ENCODE assay signal across 14 mouse cellular contexts in genomic region chr15:91753378-91754080, GRCm38 (mm10).
DNase-seq lines count a peak whose midpoint lies in the region; ATAC-seq and TF ChIP-seq lines count a peak whose summit lies in the region.
"Had no signal": no experiment of that assay in that cellular context is flagged by ENCODE, and none has a peak within 500 bp of the region (broad histone marks: within the 10 kb centered on the region; RNA-seq: fewer than 3 reads in every experiment).

No protein-coding gene starts in this region.

- H3K4me1 ChIP-seq in hindbrain, embryonic 11.5 days (replicated peaks; ENCODE audit: control insufficient read depth, insufficient read depth, low read length), result no peaks in the 10 kb centered on the region
- peaks cover 5% of the 10 kb centered on the region; the same call in 1 of the 2 replicates for H3K4me1 ChIP-seq in hindbrain, embryonic 13.5 days (replicated peaks)
- H3K4me1 ChIP-seq in hindbrain, postnatal 0 days (ENCODE audit: insufficient read depth, low read length), result no peaks in the 10 kb centered on the region
- H3K4me1 ChIP-seq in kidney, embryonic 14.5 days (ENCODE audit: control insufficient read depth, insufficient read depth, low read length), result no peaks in the 10 kb centered on the region
- H3K4me1 ChIP-seq: heart, embryonic 10.5 days had no signal

- peak; percentile 9 for DNase-seq in hindbrain, embryonic 11.5 days (ENCODE audit: low spot score)
- peak; percentile 5 for DNase-seq in 3T3-L1 (ENCODE audit: low read depth, low spot score)
- peak; percentile 22 for DNase-seq in embryo, embryonic 10 days (ENCODE audit: low spot score)
- DNase-seq in hindbrain, postnatal 0 days (ENCODE audit: low spot score), result peak; percentile 15
- no peak for DNase-seq in spleen, postnatal 4 days (ENCODE audit: low spot score in 2 of 2)
- DNase-seq in thymus, postnatal 14 days, result no peak
- DNase-seq: adrenal gland, postnatal 36 days; cerebellum, adult 9-11 months had no signal

- no peak overlapping the region for H3K4me2 ChIP-seq in hindbrain, embryonic 11.5 days (replicated peaks; ENCODE audit: low read depth, low read length)
- H3K4me2 ChIP-seq in hindbrain, embryonic 13.5 days, result no peak overlapping the region
- H3K4me2 ChIP-seq in hindbrain, postnatal 0 days (ENCODE audit: low read depth, low read length), result no peak overlapping the region
- H3K4me2 ChIP-seq in kidney, embryonic 14.5 days (replicated peaks; ENCODE audit: low read depth, low read length), result no peak overlapping the region

- no peaks in the 10 kb centered on the region for H3K36me3 ChIP-seq in hindbrain, embryonic 11.5 days (ENCODE audit: control insufficient read depth, insufficient read depth, low read length)
- H3K36me3 ChIP-seq in hindbrain, embryonic 13.5 days, result no peaks in the 10 kb centered on the region
- H3K36me3 ChIP-seq in hindbrain, postnatal 0 days (ENCODE audit: insufficient read depth, low read length), result no peaks in the 10 kb centered on the region
- H3K36me3 ChIP-seq in kidney, embryonic 14.5 days (ENCODE audit: control insufficient read depth, insufficient read depth, low read length), result no peaks in the 10 kb centered on the region; the same call in 1 of the 2 replicates
- H3K36me3 ChIP-seq: heart, embryonic 10.5 days had no signal

- no peak overlapping the region for H3K9ac ChIP-seq in hindbrain, embryonic 11.5 days (ENCODE audit: low read depth, low read length)
- H3K9ac ChIP-seq in hindbrain, embryonic 13.5 days, result no peak overlapping the region
- H3K9ac ChIP-seq in hindbrain, postnatal 0 days (replicated peaks; ENCODE audit: low read length), result no peak overlapping the region
- no peak overlapping the region for H3K9ac ChIP-seq in kidney, embryonic 14.5 days (ENCODE audit: low read depth, low read length)

- no peak for ATAC-seq in hindbrain, embryonic 11.5 days (ENCODE audit: low FRiP score)
- no peak for ATAC-seq in hindbrain, embryonic 13.5 days (ENCODE audit: low FRiP score)
- no peak for ATAC-seq in hindbrain, postnatal 0 days
- no peak for ATAC-seq in kidney, embryonic 14.5 days (ENCODE audit: low FRiP score, low TSS enrichment)
- ATAC-seq: intestine, embryonic 16.5 days; lung, postnatal 0 days had no signal

- WGBS in hindbrain, embryonic 11.5 days, result 70% methylated on average over 14 of the region's 14 CpGs
- WGBS in hindbrain, embryonic 13.5 days, result 77% methylated on average over 14 of the region's 14 CpGs
- 71% methylated on average over 14 of the region's 14 CpGs for WGBS in hindbrain, postnatal 0 days
- 89% methylated on average over 14 of the region's 14 CpGs for WGBS in kidney, embryonic 14.5 days

- no peak for TF ChIP-seq CTCF in hindbrain, postnatal 0 days (IDR thresholded peaks at IDR 0.05; ENCODE audit: low read depth)

- no peak overlapping the region for H3K4me3 ChIP-seq in hindbrain, embryonic 11.5 days (ENCODE audit: low read depth, low read length)
- no peak overlapping the region for H3K4me3 ChIP-seq in hindbrain, embryonic 13.5 days
- no peak overlapping the region for H3K4me3 ChIP-seq in hindbrain, postnatal 0 days (ENCODE audit: low read length)
- H3K4me3 ChIP-seq in kidney, embryonic 14.5 days (ENCODE audit: low read length), result no peak overlapping the region
- H3K4me3 ChIP-seq: heart, embryonic 10.5 days had no signal

- H3K27me3 ChIP-seq in hindbrain, embryonic 11.5 days (ENCODE audit: control insufficient read depth, insufficient read depth, low read length), result no peaks in the 10 kb centered on the region
- no peaks in the 10 kb centered on the region for H3K27me3 ChIP-seq in hindbrain, embryonic 13.5 days
- H3K27me3 ChIP-seq in hindbrain, postnatal 0 days (ENCODE audit: insufficient read depth, low read length), result no peaks in the 10 kb centered on the region
- no peaks in the 10 kb centered on the region for H3K27me3 ChIP-seq in kidney, embryonic 14.5 days (ENCODE audit: control insufficient read depth, insufficient read depth, low read length)
- H3K27me3 ChIP-seq: CH12.LX had no signal

- H3K27ac ChIP-seq in hindbrain, embryonic 11.5 days (ENCODE audit: low read depth, low read length), result no peak overlapping the region
- no peak overlapping the region for H3K27ac ChIP-seq in hindbrain, embryonic 13.5 days
- no peak overlapping the region for H3K27ac ChIP-seq in hindbrain, postnatal 0 days
- H3K27ac ChIP-seq in kidney, embryonic 14.5 days (ENCODE audit: low read depth, low read length), result no peak overlapping the region
- H3K27ac ChIP-seq: heart, embryonic 10.5 days had no signal

- H3K9me3 ChIP-seq in hindbrain, embryonic 11.5 days (ENCODE audit: control insufficient read depth, low read length), result no peaks in the 10 kb centered on the region
- no peaks in the 10 kb centered on the region for H3K9me3 ChIP-seq in hindbrain, embryonic 13.5 days
- H3K9me3 ChIP-seq in hindbrain, postnatal 0 days (ENCODE audit: low read length), result no peaks in the 10 kb centered on the region
- H3K9me3 ChIP-seq in kidney, embryonic 14.5 days (ENCODE audit: control insufficient read depth, low read length), result no peaks in the 10 kb centered on the region
- H3K9me3 ChIP-seq: heart, embryonic 10.5 days had no signal

Comparison
In these comparisons a context has a peak if more than half of its experiments do, and no peak if none do; other contexts are left out.
1. DNase-seq: peak in hindbrain, embryonic 11.5 days (single experiment), 3T3-L1 (single experiment), embryo, embryonic 10 days (single experiment) and hindbrain, postnatal 0 days (single experiment); none in spleen, postnatal 4 days (0 of 2) and thymus, postnatal 14 days (single experiment).